Mouse (Mus musculus) gastrocnemius, postnatal 4 days (tissue): ENCODE results near the gene 1700001P01Rik. TPM values are rescaled to one million over a fixed set of nuclear protein-coding genes. Genes with fewer than 3 reads are reported as not detected.

Experiments
- DNase-seq, 2 experiments: peaks; one replicate each; pipeline ENCODE4 v3.0.0; 2021 to 2022; ENCODE audit warnings: low spot score in 2 of 2, mixed read lengths in 2 of 2
- long read RNA-seq, 2 experiments: library from polyadenylated mRNA; stranded (forward); transcript quantifications; one replicate each; pipeline ENCODE4 v2.0.0; 2021
- total RNA-seq, 2 experiments: library from RNA; stranded (reverse); gene quantifications; 2 replicates each; pipeline ENCODE4 v1.2.3; 2021

1700001P01Rik gene
- not detected for total RNA-seq
- long read RNA-seq, experiment 1 = 0 reads
- long read RNA-seq, experiment 2 = 0 reads

DNA sequence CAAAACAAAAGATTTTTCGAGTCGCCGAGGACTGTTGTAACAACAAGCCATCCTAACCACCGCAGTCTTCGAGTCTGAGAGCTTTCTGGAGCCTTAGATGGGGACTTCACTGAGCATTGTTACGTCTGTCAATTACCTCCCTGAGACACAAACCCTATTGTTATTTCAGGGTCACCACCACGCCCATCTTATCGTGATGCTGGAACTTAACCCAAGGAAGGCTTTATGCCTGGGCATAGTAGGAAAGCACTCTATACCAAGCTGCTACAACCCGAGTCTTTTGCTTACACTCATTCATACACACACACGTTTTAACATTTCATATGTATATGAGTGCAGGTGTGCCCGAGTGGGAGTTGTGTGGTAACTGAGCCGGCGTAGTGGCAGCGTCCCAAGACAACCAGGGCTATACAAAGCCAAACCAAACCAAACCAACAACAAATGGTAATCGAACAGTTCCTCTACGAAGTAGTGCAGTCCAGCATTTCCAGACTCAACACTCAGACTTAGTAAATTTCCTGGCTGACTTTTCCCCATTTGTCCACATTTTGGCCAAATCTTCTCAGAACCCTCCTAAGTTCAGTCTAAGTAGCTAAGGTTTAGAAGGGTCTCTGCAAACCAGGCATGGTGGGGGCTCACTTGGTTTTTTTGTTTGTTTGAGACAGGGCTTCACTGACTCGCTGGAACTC is at the start of gene 1700001P01Rik:
1700001P01Rik (minus strand) TSS at position 111 of the 689 bp plus-strand sequence.
- DNase-seq = no peak

DNA sequence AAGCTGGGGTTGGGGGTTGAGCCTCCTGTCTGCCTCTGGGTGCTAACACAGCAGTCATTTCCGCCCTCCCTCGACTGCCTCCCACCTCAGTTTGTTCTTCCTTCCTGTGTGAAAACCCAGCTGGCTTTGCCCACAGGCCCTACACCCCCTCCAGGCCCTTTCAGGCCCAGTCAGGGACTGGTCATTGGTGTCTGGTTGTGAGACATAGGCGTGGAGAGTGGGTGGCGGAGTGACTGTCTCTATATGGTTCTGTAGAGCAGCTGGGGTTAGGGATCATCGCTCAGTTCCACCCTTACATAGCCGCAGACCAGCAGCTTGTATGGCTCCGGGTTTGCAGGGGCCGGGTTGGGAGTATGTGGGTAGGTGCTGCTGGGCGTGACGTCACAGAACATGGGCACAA is 49.6 kb upstream of the 1700001P01Rik start:
- no peak for DNase-seq

DNA sequence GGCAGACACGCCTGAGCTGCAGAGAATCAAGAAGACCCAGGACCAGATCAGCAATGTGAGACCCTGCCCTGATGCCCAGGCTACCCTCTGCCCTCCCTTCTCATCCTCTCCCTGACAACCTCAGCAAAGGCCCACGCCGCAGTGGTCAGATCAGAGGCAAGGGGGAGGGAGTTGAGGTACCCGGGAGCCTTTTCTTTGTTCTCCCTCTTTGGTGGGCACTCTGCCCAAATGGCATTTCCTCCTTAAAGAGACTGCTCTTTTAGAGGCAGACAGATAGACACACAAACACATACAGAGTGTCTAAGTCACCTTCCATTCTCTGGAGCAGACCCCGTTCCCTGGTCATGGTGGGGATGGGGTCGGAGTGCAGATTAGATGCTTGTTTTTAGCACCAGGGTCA is 49.2 kb upstream of the 1700001P01Rik start:
- no peak for DNase-seq

DNA sequence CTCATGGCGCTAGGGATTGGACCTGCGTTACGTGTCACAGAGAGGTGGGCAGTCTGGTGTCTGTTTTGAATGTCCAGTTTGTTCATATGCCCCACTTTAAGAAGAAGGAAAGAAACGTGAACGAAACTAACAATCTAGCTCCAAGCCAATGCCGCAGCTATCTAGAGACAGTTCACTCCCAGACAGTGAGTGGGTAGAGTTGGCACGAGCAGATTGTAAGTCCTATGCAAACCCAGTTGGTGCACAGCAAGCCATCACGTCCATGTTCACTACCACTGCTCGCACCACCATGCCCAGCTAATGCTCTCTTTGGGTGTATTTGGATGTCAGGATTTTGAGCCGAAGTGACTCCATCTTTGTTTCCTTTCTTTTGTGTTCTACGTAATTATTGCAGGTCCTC is 48.5 kb upstream of the 1700001P01Rik start:
- DNase-seq = no peak

DNA sequence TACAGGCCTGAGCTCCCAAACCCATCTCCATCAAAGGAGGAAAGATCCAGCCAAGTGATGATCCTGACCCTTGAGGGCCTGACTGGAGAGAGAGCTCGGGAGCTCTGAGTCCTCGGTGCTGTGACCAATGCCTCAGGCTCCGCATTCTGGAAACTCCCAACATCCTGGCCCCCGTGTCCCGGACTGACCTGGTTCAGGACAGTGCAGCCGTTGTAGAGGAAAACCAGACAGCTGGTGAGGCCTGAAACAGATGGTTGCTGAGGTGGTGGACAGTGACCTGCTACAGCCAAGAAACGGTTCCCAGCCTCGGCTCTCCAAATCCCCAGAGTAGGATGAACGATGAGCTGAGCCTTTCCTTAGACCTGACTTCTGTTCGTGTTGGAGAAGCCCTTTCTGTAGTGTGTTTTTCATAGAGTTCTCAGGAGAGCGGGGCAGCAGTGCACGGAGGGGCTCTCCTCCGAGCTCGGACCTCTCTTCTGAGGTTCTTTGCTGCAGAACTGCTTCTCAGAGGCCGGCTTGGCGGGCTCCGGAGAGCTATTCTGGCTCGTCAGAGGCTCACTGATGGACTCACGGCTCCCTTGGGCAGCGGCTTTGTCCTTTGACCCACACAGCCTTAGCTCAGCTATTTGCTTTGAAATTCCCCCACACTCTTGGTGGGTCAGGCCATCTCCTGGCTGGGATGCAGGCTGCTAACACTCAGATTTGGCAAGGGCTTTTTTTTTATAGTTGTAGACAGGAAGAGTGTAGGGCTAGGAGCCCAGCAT is 47.3 kb upstream of the 1700001P01Rik start:
- DNase-seq = peak; percentile 49 to 74

DNA sequence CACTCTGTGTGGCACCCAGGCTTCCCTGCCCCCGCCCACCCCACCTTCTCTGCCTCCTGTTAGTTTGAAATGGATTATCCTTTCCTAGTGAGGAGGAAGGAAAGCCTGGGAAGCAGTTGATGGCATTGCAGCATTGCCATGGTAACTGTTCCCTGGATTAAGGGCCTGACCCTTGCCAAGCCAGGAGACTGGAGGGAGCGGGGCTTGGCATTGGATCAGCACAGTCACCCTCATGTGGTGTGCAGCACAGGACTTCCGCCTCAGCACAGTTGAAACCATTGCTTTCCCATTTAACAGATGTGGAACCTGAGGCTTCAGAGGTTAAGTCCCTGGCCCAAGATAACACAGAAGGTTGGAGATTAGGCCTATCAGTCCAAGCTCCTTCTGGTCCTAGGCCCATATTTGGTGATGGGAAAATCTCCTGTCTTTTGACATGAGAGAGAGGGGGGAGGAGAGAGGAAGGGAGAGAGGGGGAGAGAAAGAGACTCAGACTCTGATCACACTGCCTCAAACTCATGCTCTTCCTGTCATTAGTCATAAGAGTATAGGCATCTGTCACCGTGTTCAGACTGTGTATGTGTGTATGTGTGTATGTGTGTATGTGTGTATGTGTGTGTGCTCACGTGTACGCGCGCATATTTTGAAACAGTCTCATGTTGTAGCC is 45.8 kb upstream of the 1700001P01Rik start:
- DNase-seq = no peak

DNA sequence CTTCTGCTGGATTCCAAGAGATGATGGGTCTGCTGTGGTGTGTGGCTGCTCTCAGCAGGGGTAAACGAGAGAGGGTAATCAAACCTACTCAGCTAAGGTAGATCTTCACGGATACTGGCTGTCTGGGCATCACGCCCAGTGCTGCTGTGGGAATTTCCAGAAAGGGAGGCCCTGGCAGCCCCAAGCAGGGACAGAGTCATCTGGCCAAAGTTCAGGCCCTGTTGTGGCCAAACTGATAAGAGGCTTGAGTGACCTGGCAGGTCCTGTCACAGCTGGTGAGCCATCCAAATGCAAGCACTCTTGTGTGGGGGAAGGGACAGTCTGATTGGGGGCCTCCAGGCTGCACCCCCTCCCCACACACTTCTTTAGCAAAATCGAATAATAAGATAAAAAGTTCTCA is 45.1 kb upstream of the 1700001P01Rik start:
- DNase-seq = no peak

DNA sequence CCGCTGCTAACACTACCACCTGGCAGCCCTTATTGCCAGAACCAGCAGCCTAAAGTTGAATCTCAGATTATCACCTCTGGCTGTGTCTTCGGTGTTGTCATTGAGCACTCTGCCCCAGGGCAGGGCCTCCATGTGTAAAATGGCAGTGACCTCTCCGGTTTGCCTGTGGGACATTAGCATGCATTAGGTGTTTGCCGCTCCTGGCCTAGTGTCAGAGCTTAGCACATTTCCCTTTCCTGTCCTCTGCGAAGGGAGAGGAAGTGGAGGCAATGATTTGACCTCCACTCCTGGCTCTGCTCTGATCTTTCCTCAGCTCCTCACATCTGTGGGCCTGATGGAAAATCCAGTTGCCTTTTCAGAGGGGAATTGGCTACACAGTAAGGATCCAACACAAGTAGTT is 44.2 kb upstream of the 1700001P01Rik start:
- no peak for DNase-seq

DNA sequence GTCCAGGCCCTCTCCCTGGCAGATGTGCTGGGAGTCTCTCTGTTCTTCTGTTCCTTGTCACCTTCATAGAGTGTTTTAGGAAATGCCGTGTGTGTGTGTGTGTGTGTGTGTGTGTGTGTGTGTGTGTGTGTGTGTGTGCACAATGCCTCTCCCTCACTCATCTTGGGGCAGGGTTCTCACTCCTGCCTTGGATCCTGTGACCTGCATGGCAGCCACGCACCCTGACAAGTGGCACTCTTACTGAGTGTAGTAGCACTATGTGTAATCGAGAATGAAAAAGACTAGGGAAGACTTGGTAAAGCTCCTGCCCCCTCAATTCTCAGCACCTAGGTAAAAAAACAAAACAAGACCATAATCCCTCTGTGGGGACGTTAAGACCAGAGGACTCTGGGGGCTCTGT is 43.4 kb upstream of the 1700001P01Rik start:
- DNase-seq = no peak

DNA sequence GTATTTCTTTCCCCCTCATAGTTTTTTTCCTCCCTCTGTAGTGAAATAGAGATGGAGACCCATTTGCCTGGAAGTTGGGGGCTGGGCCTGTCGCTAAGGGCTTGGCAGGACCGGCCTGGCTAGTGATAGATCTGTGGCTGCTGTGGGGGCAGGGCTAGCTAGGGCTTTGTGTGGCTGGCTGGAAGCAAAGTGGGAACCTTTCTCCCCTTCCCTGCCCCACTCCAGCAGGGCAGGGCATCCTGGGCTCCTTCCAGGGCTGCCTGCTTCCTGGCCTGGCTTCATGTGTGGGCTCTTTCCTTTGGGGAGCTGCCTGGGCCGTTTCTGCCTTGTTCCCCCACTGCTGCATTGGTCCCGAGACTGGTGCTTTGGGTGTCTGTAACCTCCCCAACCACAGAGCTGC is 42.9 kb upstream of the 1700001P01Rik start:
- no peak for DNase-seq

DNA sequence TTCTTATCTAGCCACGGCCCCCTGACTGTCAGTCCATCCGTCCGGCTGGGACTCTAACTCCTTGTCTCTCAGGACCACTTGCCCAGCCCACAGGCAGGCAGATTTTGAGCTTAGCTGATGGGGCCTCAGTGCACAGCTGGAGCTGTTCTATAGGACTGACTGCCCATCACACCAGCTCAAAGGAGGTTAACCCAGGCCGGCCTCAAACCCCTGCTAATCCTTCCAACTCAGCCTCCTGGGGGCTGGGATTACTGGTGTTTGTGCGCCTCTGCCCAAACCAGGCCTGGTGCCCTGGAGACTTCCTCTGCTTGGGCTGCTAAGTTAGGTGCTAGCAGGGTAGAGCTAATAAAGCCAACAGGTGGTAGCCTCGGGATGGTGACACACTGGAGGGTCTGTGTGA is 42.3 kb upstream of the 1700001P01Rik start:
- DNase-seq = no peak

DNA sequence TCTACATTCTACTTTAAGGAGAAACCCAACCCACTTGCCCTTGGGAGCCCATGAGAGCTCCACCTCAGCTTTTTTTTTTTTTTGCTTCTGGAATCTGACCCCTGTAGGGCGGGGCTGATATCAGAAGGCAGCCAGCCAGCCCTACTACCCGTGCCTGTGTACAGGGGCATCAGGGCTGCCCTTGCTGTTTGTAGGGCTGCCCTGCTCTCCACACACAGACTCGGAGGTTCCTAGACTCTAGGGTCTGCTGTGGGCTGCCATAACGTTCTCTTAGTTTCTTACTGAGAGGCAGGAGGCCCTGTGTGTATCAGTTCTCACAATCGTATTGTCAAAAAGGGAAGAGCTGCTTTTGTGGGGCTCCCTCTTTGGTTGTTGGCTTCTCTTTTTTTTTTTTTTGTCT is 41.7 kb upstream of the 1700001P01Rik start:
- no peak for DNase-seq

DNA sequence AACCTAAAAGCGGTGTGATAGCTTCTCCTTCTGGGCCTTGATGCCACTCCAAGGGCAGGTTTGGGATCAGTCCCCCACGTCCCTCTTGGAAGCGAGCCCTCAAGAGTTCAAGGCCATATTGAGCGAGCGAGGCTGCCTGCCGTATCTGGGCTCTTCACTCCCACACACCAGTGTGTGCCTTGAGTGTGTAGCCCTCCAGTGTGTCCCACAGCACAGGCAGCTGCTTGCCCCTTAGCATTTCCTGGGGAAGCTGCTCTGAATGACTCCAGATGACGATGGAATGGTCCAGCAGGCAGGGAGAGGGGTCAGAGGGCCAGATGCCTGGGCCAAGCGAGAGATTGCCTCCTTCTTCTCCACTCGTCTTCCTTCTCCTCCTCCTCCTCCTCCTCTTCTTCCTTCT is 41.2 kb upstream of the 1700001P01Rik start:
- no peak for DNase-seq

DNA sequence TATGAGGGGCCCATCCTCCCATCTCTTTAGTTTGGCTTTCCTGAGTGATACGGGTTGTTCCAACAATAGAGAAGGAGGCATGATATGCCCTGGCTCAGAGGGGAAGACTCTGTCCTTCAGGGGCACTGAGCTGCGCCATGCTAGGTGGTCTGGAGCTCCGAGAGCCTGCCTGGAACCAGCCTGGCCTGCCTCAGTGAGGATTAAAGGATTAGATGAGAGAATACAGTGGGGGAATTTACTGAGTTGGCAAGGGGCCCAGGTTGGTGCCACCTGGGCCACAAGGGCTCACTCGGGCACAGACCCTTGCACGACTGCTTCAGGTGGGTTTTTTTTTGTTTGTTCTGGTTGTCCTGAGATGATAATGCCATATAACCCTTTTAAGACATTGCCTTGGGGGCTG is 40.5 kb upstream of the 1700001P01Rik start:
- no peak for DNase-seq

DNA sequence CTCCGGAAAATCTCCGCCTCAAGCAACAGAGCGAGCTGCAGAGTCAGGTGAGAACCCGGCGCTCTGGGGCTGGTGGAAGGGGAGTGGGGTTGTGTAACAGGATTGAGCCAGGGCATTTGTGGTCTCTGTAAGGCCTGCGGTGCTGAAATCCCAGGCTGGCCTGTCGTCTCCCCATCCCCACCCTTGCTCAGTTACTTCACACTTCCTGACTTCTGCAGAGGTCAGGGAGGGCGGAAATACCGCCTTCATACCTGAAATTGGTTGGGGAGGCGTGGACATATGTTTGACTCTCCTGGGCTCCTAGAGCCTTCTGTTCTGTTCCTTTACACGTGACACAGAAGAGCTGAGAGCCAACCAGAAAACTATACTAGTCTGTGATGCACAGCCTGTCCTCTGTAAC is 40.0 kb upstream of the 1700001P01Rik start:
- no peak for DNase-seq

DNA sequence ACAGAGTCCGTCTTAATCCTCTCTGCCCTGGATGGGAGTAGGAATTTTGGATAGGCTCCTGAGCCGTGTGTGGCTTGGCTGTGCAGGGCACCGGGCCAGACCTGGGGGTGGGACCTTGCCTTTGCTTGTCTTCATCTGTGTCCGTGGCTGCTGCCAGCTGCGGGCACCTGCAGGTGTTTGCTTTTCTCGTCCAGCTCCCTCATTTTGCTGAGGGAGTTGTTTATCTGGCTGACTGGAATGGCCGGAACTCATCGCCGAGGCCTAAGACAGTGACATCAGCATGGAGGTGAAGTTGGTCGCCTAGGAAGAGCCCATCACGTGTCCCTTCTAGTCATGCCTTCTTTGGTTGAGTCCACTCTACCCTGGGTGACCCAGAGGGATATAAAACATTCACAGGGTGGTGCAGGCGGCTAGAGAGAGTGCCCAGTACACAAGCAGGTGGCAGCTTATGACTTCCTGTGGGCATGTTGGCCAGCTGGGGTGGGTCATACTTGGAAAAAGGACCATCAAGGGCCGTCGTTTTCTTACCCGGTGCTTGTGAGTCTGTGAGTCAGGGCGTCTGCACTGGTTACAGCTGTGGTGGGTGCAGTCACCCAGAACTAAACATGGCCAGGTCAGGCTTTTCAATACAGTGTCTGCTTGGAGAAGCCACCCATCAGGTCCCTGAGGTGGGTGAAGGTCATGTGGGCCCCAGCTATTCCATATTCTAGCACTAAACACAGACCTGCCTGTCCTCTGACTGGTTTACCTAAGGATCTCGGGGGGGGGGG is 38.2 kb upstream of the 1700001P01Rik start:
- no peak for DNase-seq

DNA sequence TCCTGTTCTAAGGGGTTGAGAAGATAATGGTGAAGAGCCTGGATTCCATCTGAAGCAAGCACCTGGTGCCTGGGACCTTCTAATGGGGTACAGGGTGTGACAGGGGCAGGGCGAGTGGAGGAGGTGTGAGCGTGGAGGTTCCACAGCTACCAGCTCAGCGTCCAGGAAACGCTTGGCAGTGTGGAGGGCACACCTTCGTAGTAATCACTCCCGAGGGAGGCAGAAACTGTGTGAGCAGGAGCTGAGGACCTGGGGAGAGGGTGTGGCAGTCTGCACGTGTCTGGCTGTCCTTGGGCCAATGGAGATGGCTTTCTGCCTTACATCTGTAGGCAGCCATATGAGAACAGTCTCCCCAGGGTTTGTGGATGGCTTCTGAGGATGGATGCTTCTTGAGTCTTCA is 37.4 kb upstream of the 1700001P01Rik start:
- no peak for DNase-seq

DNA sequence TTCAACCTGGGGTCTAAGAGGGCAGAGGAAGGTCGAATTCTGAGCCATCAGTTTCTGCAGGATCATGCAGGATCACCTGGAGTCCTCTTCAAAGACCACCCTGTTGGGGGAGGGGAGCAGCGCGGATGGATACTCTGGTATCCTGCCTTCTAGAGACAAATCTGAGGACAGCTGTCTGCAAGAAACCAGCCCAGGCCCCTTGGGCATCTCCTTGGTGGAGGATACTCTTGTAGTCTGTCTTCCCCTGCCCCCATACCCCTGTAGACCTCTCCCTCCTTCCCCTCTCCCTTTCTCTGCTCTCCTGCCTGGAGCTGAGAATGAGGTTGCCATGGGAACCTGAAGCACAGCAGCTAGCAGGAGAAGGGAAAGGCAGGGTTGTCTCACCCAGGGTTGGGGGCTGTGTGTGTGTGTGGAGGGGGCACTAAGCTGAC is 36.8 kb upstream of the 1700001P01Rik start:
- no peak for DNase-seq

DNA sequence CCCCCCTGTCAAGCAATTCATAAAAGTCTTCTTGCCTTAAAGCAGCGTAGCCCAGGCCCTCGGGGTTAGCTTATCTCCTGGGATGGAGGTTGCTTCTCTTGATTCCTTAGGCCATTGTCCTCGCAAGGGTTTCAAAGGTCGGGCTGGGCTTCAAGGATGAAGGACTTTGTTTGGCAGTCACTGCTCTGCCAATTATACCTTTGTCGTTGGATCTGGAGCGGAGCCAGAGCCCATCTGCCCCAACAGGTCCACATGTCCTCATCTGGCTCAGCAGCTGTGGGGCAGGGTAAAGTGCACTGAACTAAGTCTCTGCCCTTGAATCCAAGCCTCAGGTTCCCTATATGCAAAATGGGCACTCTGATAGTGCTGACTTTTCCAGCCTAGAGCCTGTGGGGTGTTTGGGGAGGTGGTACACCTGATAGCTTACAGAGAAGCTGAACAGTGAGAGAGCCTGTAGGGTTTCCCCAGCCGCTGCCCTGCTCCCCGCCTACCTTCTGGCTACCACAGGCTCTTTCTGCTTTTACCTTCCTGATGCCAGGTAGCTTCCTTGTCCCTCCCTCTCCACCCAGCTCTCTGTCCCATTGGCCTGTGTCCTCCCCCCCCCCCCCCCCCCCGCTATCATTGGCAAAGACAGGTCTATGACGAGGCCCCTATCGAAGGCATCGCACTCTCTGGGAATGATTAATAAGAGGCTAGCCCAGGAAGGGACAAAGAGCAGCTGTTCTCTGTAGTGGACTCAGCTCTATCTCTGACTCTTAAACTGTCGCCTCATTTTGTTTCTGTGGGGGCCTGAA is 36.0 kb upstream of the 1700001P01Rik start:
- DNase-seq = no peak

DNA sequence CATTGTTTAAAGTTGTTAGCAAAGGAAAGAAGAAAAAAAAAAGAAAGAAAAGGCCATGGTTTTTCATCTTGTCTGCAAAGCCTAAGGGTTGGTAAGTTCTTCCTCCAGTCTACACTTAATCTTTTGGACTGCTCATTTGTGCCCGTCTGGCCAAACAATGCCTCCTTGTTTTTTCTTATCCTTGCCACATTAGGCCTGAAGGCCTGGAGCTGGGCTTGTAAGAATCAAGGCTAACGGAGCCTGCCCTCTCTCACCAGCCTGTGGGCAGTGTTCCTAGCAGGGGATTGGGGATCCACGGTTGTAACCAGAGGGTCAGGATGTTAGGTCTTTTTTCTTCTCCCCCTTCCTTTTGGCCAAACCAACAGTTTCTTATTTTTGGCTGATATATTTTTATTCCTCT is 35.3 kb upstream of the 1700001P01Rik start:
- no peak for DNase-seq

DNA sequence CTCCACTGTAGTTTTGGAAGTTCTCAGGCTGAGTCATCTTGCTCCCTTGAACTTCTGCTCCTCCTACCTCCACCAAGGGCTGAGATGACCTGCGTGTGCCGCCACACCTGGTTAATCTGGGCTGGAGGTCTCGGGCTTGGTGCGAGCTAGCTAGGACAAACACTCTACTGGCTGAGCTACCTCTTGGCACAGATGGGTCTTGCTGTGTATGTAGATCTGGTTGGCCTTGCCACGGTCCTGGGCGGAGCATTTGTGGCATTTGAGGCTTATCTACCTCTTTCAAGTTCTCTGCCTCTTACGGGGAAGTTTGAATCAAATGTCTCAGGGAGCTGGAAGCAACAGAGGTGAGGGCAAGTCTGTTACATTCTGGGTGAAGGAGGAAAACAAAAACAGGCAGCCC is 34.6 kb upstream of the 1700001P01Rik start:
- no peak for DNase-seq
